ENCODE assay signal across 7 mouse cellular contexts in genomic region chr5:101664945-101665615, GRCm38 (mm10). TPM values are rescaled to one million over a fixed set of nuclear protein-coding genes. Genes with fewer than 3 reads are reported as not detected.
DNase-seq lines count a peak whose midpoint lies in the region; ATAC-seq and TF ChIP-seq lines count a peak whose summit lies in the region.

Gene Nkx6-1 (minus strand): TSS chr5:101664996.

- ATAC-seq in liver, embryonic 14.5 days (ENCODE audit: insufficient read depth) = peak; percentile 87
- ATAC-seq in neural tube, embryonic 12.5 days (ENCODE audit: low FRiP score, low read depth) = peak; percentile 98

- TF ChIP-seq POLR2A in brain, embryonic 14.5 days (IDR thresholded peaks at IDR 0.05; ENCODE audit: borderline replicate concordance, extremely low read depth, insufficient read depth, insufficient read length, poor library complexity, severe bottlenecking) = no peak

- H3K4me1 ChIP-seq in liver, embryonic 14.5 days (replicated peaks; ENCODE audit: control insufficient read depth in 2 of 2, insufficient read depth in 2 of 2, low read length in 1 of 2) = no peaks in the 10 kb centered on the region
- peaks cover 27% of the 10 kb centered on the region for H3K4me1 ChIP-seq in neural tube, embryonic 12.5 days

- H3K9me3 ChIP-seq in liver, embryonic 14.5 days (ENCODE audit: control insufficient read depth, low read length) = no peaks in the 10 kb centered on the region
- H3K9me3 ChIP-seq in neural tube, embryonic 12.5 days = no peaks in the 10 kb centered on the region

- H3K36me3 ChIP-seq in liver, embryonic 14.5 days (replicated peaks; ENCODE audit: control insufficient read depth, insufficient read depth, low read depth) = no peaks in the 10 kb centered on the region
- H3K36me3 ChIP-seq in neural tube, embryonic 12.5 days = no peaks in the 10 kb centered on the region

- H3K27me3 ChIP-seq in liver, embryonic 14.5 days (ENCODE audit: control insufficient read depth, insufficient read depth, low read length) = peaks cover 90% of the 10 kb centered on the region
- H3K27me3 ChIP-seq in neural tube, embryonic 12.5 days (replicated peaks) = peaks cover 96% of the 10 kb centered on the region

- intact Hi-C loops in gastrocnemius, adult 2 months (cut with DNase I) = no loop called here

- WGBS in liver, embryonic 14.5 days (ENCODE audit: insufficient replicate concordance) = under 1% methylated on average over 39 of the region's 39 CpGs
- under 1% methylated on average over 39 of the region's 39 CpGs for WGBS in neural tube, embryonic 12.5 days

- peak within 1 kb of the TSS; percentile 48 for H3K4me2 ChIP-seq in liver, embryonic 14.5 days (ENCODE audit: low read depth)
- peak within 1 kb of the TSS; percentile 60 for H3K4me2 ChIP-seq in neural tube, embryonic 12.5 days (replicated peaks)

- peak within 1 kb of the TSS; percentile 68 for H3K4me3 ChIP-seq in gastrocnemius, adult 2 months
- H3K4me3 ChIP-seq in liver, embryonic 14.5 days (ENCODE audit: insufficient read depth in 1 of 2, low read depth in 2 of 2, low read length in 2 of 2) = peak within 1 kb of the TSS in 1 of 2 experiments; percentile 6; a peak in 1 of 4 replicates
- peak within 1 kb of the TSS; percentile 47 for H3K4me3 ChIP-seq in neural tube, embryonic 12.5 days

- DNase-seq in WW6 (ENCODE audit: low read depth, low spot score) = peak; percentile 90
- DNase-seq in brain, embryonic 14.5 days (ENCODE audit: low read depth) = peak; percentile 95
- peak; percentile 72 for DNase-seq in gastrocnemius, adult 2 months
- DNase-seq in induced T-regulatory cell, adult 2 months (ENCODE audit: low read depth) = peak; percentile 40
- DNase-seq in liver, embryonic 14.5 days (ENCODE audit: low read depth in 3 of 3, low spot score in 3 of 3) = peak; percentile 42 to 55 (median 51)
- no peak for DNase-seq in cerebellum, postnatal 25 days

- H3K27ac ChIP-seq in gastrocnemius, adult 2 months = no peak within 1 kb of the TSS
- H3K27ac ChIP-seq in liver, embryonic 14.5 days = no peak within 1 kb of the TSS
- H3K27ac ChIP-seq in neural tube, embryonic 12.5 days = peak within 1 kb of the TSS; percentile 32; the same call in 1 of the 2 replicates

- TF ChIP-seq EP300 in liver, embryonic 14.5 days (IDR thresholded peaks at IDR 0.05; ENCODE audit: low read depth) = no peak

- H3K9ac ChIP-seq in liver, embryonic 14.5 days (replicated peaks) = no peak within 1 kb of the TSS
- H3K9ac ChIP-seq in neural tube, embryonic 12.5 days = peak within 1 kb of the TSS; percentile 68

- no peak for TF ChIP-seq CTCF in brain, embryonic 14.5 days (IDR thresholded peaks at IDR 0.05; ENCODE audit: borderline replicate concordance, extremely low read depth, insufficient read depth, insufficient read length)
- no peak for TF ChIP-seq CTCF in gastrocnemius, adult 2 months (IDR thresholded peaks at IDR 0.05)
- TF ChIP-seq CTCF in liver, embryonic 14.5 days (IDR thresholded peaks at IDR 0.05; ENCODE audit: low read depth) = no peak

RNA-seq across cellular contexts. Expression of gene Nkx6-1, which starts in this region (rescaled TPM):
- 3.3 and 9.3 TPM in 2 replicates for polyA plus RNA-seq in brain, embryonic 14.5 days (2012; rRNA removed)
- not detected for total RNA-seq in gastrocnemius, adult 2 months (2021)
- 0.01 TPM in 2 replicates for polyA plus RNA-seq in liver, embryonic 14.5 days (2012; rRNA removed)
- not detected in 2 replicates for polyA plus RNA-seq in liver, embryonic 14.5 days (2014; fragmentation: Nextera tagmentation; extraction: Ambion mirVana)
- 9.6 and 11.5 TPM in 2 replicates for polyA plus RNA-seq in neural tube, embryonic 12.5 days (2016; fragmentation: Nextera tagmentation; extraction: Ambion mirVana)

Comparison
In these comparisons a context has a peak if more than half of its experiments do, and no peak if none do; other contexts are left out.
1. Peak in DNase-seq and H3K4me3 ChIP-seq in gastrocnemius, adult 2 months; RNA of the gene not detected or under 1 TPM.
2. Peak in DNase-seq, ATAC-seq and H3K4me2 ChIP-seq in liver, embryonic 14.5 days; RNA of the gene not detected or under 1 TPM.
3. DNase-seq: peak in WW6 (single experiment), brain, embryonic 14.5 days (single experiment) and induced T-regulatory cell, adult 2 months (single experiment); none in cerebellum, postnatal 25 days (0 of 2).